Mouse (Mus musculus) erythroblast, embryonic 14.5 days (primary cell): ENCODE measurements around the gene Fam71e2.

Source experiments
- GATA1 ChIP-seq: IDR thresholded peaks from 2 replicates; pipeline ENCODE4 v1.6.1; 2012; ENCODE audit warnings: low read length, inconsistent platforms, mixed read lengths
- TAL1 ChIP-seq: IDR thresholded peaks from 3 replicates; pipeline ENCODE4 v1.6.1; 2012; ENCODE audit warnings: low read length, inconsistent platforms, mixed read lengths

DNA sequence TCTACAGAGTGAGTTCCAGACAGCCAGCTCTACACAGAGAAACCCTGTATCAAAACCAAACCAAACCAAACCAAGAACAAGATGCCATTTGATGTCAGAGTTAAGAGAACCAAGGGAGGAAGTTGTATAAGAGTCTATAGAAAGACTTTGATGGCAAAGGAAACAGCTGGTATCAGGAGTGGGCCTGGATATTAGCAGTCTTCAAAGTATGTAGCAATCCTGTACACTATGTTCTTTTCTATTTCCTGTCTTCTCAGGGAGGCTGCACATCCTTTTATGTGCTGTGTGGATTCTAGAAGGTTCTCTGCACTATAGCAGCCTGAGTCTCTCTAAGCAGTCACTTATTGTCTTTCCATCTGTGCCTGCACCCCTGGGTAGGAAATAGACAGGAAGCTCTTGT lies 45.5 kb upstream of the Fam71e2 start:
- TF ChIP-seq TAL1 (no peak), GATA1 (no peak)
